Mouse (Mus musculus): ENCODE results near the gene Dstn.

Dstn gene

GRCm38 (mm10) chr2:143916229-143916628 lies 1.1 kb downstream of the Dstn start:
- no peak for DNase-seq (ENCODE audit: low spot score)

GRCm38 (mm10) chr2:143917622-143918021 lies 2.5 kb downstream of the Dstn start:
- no peak for DNase-seq (ENCODE audit: low spot score)

- no peak for DNase-seq (ENCODE audit: low spot score)
Observed at GRCm38 (mm10) chr2:143918831-143919502, 3.8 kb downstream of the Dstn start.

GRCm38 (mm10) chr2:143924085-143924484 lies 9.0 kb downstream of the Dstn start:
- no peak for DNase-seq (ENCODE audit: low spot score)

GRCm38 (mm10) chr2:143925826-143926225 lies 10.7 kb downstream of the Dstn start:
- DNase-seq (ENCODE audit: low spot score) = no peak

- no peak for DNase-seq (ENCODE audit: low spot score)
Observed at GRCm38 (mm10) chr2:143929607-143930311, 14.6 kb downstream of the Dstn start.

- DNase-seq (ENCODE audit: low spot score) = no peak
Observed at GRCm38 (mm10) chr2:143932340-143932873, 17.3 kb downstream of the Dstn start.

- DNase-seq (ENCODE audit: low spot score) = no peak
Observed at GRCm38 (mm10) chr2:143933516-143933915, 18.4 kb downstream of the Dstn start.

- DNase-seq (ENCODE audit: low spot score) = no peak
Observed at GRCm38 (mm10) chr2:143934439-143934838, 19.3 kb downstream of the Dstn start.

- no peak for DNase-seq (ENCODE audit: low spot score)
Observed at GRCm38 (mm10) chr2:143937861-143938260, 22.7 kb downstream of the Dstn start.

- no peak for DNase-seq (ENCODE audit: low spot score)
Observed at GRCm38 (mm10) chr2:143940406-143940805, 25.3 kb downstream of the Dstn start.

GRCm38 (mm10) chr2:143944796-143945195 lies 29.7 kb downstream of the Dstn start:
- no peak for DNase-seq (ENCODE audit: low spot score)

GRCm38 (mm10) chr2:143945466-143946075 lies 30.5 kb downstream of the Dstn start:
- no peak for DNase-seq (ENCODE audit: low spot score)

GRCm38 (mm10) chr2:143946399-143946798 lies 31.3 kb downstream of the Dstn start:
- no peak for DNase-seq (ENCODE audit: low spot score)

GRCm38 (mm10) chr2:143947981-143948380 lies 32.9 kb downstream of the Dstn start:
- DNase-seq (ENCODE audit: low spot score) = no peak

GRCm38 (mm10) chr2:143948416-143948815 lies 33.3 kb downstream of the Dstn start:
- DNase-seq (ENCODE audit: low spot score) = no peak

- DNase-seq (ENCODE audit: low spot score) = no peak
Observed at GRCm38 (mm10) chr2:143949217-143949616, 34.1 kb downstream of the Dstn start.

GRCm38 (mm10) chr2:143950290-143951027 lies 35.3 kb downstream of the Dstn start:
- DNase-seq (ENCODE audit: low spot score) = no peak

- DNase-seq (ENCODE audit: low spot score) = no peak
Observed at GRCm38 (mm10) chr2:143951028-143951420, 35.9 kb downstream of the Dstn start.

- DNase-seq (ENCODE audit: low spot score) = peak; percentile 64
Observed at GRCm38 (mm10) chr2:143951546-143952315, 36.6 kb downstream of the Dstn start.

- no peak for DNase-seq (ENCODE audit: low spot score)
Observed at GRCm38 (mm10) chr2:143953944-143954343, 38.8 kb downstream of the Dstn start.
